Mouse (Mus musculus): ENCODE measurements around the gene Dmc1.

GRCm38 (mm10) chr15:79525979-79526768, 78.7 kb downstream of the Dmc1 start:
- TF ChIP-seq CTCF (IDR thresholded peaks at IDR 0.05; ENCODE audit: borderline replicate concordance, control insufficient read depth, extremely low read depth, insufficient read depth, low read length, poor library complexity) = no peak
- TF ChIP-seq POLR2A (IDR thresholded peaks at IDR 0.05; ENCODE audit: control insufficient read depth, extremely low read depth, insufficient read depth, low read length, poor library complexity) = no peak
